Mouse (Mus musculus): ENCODE measurements at regions not wholly inside any gene's neighbourhood (a gene's known extent, or its start where the extent isn't known, plus 50 kb on each side); places are given as distances from the start of the nearest gene placed in this dataset.

DNA sequence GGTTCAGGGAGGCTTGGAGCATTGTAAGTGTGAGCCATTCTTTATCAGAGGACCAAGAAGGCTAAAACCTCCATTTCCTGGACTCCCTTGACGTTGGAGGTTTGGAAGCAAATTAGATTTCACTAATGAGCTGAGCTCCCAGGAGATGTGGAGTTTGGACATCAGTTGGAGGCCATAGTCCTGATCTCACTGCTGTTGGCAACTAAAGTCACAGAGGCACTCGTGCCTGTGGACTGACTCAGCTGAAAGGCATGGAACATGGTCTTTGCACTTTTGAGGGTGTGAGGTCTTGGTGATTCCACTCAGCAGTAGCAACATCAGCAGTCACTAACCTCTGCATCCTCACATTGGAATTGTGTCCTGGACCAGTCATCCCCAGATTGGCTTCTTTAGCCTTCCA is 169.1 kb upstream of the Klf4 start:
- in situ Hi-C loops (cut with MboI, MseI), result no loop called here

DNA sequence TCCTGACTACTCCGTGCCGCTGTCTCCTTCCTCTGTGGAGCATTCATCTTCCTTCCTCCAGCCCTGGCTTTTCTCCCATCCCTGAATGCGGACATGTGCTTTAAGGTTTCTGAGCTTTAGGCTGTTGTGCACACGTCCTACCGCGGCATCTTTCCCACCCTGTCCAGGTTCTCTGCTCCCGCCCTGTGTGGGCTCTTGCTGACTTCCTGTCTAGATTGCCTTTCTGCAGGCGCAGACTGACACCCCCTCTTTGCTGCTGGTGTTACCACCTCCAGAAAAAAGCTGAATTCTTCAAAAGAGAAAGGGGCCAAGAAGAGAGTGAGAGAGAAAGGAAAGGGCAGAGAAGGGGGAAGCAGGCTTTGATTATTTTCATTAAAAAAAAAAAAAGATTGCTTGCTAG is 167.7 kb upstream of the Klf4 start:
- in situ Hi-C loops (cut with MboI, MseI), result no loop called here

DNA sequence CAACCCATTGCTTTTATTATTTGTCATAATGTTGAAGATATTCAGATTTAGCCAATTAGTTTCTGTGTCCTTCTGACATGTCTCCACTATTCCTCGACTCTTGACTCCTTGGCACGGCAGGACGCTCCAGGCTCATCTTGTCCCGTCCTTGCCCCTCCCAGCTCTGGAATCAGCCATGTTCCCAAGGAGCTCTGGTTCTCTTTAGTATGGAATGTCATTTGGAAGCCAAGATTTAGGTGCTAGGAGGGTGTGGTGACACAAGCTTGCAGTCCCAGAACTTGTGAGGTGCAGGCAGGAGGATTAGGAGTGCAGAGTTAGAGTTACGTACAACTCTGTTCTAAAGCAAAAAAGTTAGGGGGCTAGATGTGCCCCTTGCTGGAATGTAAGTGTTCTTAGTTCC is 166.9 kb upstream of the Klf4 start:
- in situ Hi-C loops (cut with MboI, MseI), result no loop called here

GRCm38 (mm10) chr4:55697108-55697507 is 164.8 kb upstream of the Klf4 start:
- in situ Hi-C loops (cut with MboI, MseI), result no loop called here

GRCm38 (mm10) chr4:55696428-55696827 is 164.2 kb upstream of the Klf4 start:
- in situ Hi-C loops (cut with MboI, MseI), result no loop called here

DNA sequence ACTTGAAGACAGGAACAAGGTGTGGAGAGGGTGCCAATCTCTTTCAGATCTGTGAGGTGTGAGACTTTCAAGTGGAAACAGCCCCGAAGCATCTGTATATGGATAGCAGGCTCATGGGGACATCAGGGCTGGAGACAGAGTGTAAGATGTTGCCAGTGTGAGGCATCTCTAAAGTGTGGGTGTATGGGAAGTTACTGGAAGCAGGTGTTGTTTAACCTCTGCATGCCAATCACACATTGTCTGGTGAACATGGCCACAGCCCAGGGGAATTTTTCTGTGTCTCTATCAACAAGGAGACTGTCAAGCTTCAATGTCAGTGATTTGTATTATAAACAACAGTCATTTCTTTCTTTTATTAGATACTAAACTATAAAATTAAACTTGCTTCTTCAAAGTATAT is 163.0 kb upstream of the Klf4 start:
- in situ Hi-C loops (cut with MboI, MseI), result no loop called here

GRCm38 (mm10) chr4:55689479-55689878 is 157.2 kb upstream of the Klf4 start:
- in situ Hi-C loops (cut with MboI, MseI), result no loop called here

- in situ Hi-C loops (cut with MboI, MseI), result no loop called here
Measured at GRCm38 (mm10) chr4:55686771-55687170, 154.5 kb upstream of the Klf4 start.

GRCm38 (mm10) chr4:55672288-55672687 is 140.0 kb upstream of the Klf4 start:
- in situ Hi-C loops (cut with MboI, MseI), result no loop called here

DNA sequence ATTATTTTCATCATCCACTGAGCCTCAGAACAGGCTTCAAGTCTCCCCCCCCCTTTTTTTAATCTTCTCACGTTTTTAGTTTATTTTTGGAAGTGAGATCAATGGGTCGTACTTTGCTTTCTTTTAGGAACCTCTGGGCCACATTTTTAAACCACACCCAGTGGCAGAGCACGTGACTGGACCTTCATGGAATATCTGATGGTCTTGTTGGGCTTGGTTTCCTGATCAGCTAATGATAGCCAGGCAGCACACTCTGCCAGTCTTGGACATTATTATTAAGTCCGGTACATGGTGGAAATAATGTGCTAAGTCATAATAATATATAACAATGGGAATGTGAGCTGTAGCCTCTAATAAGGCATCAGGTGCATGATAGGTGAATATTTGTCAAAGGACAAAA is 138.0 kb upstream of the Klf4 start:
- in situ Hi-C loops (cut with MboI, MseI), result no loop called here

GRCm38 (mm10) chr4:55664822-55665221 is 132.6 kb upstream of the Klf4 start:
- in situ Hi-C loops (cut with MboI, MseI), result no loop called here

DNA sequence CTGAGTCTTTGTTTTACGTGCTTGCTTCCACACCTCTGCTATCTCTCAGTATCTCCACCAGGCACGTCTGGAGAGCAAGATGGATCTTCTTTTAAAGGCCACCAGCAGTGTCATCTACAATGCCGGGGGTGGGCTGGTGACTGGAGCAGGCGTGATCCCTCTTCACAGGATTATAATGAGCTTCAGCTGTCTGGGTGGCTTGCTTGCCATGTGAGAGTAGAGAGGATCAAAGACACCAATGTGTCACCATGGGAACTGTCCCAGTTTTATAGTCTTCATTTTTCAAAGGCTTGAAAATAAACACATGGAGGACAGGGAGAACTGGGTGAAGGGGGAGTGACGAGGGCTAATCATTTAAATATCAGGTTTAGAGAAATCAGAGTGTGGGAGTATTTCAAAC is 131.6 kb upstream of the Klf4 start:
- in situ Hi-C loops (cut with MboI, MseI), result no loop called here

GRCm38 (mm10) chr4:55662041-55662440 is 129.8 kb upstream of the Klf4 start:
- in situ Hi-C loops (cut with MboI, MseI), result no loop called here

- in situ Hi-C loops (cut with MboI, MseI), result no loop called here
Measured at GRCm38 (mm10) chr4:55658904-55659303, 126.6 kb upstream of the Klf4 start.

GRCm38 (mm10) chr4:55655329-55655728 is 123.1 kb upstream of the Klf4 start:
- in situ Hi-C loops (cut with MboI, MseI), result no loop called here

- in situ Hi-C loops (cut with MboI, MseI), result no loop called here
Measured at GRCm38 (mm10) chr4:55652628-55653027, 120.4 kb upstream of the Klf4 start.

GRCm38 (mm10) chr4:55651811-55652410 is 119.6 kb upstream of the Klf4 start:
- in situ Hi-C loops (cut with MboI, MseI), result no loop called here

DNA sequence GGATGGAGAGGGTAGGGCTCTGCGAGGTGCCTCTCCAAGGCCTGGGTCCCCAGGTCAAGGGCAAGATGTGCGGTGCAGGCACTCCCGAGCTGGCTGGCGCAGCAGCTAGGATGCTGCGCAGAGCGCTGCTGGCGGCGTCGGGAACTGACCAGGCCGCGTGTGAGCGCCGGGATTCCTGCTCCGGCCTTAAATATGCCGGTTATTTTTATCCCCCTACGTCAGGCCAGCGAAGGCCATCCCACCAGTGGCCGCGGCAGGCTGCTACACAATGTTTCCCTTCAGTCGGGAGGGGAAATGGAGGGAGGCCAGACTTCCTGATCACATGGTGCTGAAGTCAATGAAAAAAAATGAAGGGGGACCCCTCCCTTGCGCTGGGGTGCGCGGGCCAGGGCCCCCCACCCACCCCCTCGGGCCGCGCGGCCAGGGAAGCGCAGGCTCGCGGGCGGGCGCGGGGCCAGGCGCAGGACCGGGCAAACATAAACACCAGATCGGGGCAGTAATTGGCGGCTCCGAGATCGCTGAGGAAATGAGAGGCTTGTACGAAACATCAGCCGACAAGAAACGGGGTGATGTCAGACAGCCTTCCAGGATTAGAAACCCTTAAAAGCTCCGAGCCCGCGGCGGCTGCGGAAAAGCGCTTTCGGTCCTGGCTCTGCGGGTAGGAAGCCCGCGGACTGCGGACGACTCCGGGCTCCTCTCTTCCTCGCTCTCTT is 118.9 kb upstream of the Klf4 start:
- in situ Hi-C loops (cut with MboI, MseI), result no loop called here

DNA sequence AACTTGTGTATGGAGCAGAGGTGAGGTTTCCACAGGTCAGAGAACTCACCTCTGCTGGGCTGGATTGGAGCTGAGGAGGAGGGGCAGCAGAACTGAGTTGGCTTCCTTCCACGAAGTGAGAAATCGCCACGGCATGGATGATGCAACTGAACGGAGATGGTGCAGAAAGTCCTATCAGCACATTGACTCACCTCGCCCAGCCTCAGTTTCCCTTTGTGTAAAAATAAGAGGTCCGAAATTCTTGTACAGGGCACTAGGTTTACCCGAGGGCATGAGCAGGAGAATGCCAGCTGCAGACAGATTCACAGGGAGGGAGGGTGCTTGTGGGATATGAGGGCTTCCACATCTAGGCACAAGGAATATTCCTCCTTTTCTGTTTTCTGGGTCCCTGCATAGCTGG is 117.9 kb upstream of the Klf4 start:
- in situ Hi-C loops (cut with MboI, MseI), result no loop called here

- in situ Hi-C loops (cut with MboI, MseI), result no loop called here
Measured at GRCm38 (mm10) chr4:55648376-55648775, 116.1 kb upstream of the Klf4 start.

DNA sequence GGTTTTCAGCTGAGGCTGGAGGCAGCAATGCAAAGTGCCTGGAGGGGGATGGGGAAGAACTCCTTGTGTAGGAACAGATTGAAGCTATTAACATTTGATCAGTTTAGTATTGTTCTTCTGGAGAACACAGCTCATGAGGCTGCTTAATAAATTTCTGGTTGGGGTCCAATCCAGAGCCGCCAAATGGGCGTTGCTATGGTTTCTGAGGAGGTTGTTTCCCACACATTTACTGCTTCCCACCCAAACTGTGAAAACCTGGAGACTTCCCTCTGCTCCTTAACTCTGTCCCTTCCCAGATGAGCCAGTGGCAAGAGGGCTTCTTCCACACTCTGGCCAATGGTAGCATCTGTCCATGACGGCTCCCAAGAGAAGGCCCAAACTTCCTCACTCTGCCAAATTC is 113.2 kb upstream of the Klf4 start:
- in situ Hi-C loops (cut with MboI, MseI), result no loop called here

DNA sequence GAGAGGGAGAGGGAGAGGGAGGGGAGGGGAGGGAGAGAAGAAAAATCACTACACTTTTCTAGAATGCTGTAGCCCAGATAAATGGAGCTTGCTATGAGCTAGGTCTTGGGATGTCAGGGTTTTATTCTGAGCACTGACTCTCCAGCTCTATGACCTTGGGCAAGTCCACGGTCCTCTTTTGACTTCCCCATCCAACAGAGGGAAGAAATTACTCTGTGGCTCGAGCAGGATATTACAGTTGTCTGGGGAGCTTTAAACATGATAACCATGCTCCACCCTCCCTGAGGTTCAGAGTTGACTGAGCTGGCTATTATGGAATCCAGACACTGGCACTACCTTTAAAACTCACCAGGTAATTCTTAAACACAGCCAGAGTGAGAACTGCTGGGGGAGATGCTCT is 112.6 kb upstream of the Klf4 start:
- in situ Hi-C loops (cut with MboI, MseI), result no loop called here

GRCm38 (mm10) chr4:55634946-55635511 is 102.8 kb upstream of the Klf4 start:
- in situ Hi-C loops (cut with MboI, MseI), result no loop called here
